Mouse (Mus musculus): ENCODE data around the gene Ust.

DNA sequence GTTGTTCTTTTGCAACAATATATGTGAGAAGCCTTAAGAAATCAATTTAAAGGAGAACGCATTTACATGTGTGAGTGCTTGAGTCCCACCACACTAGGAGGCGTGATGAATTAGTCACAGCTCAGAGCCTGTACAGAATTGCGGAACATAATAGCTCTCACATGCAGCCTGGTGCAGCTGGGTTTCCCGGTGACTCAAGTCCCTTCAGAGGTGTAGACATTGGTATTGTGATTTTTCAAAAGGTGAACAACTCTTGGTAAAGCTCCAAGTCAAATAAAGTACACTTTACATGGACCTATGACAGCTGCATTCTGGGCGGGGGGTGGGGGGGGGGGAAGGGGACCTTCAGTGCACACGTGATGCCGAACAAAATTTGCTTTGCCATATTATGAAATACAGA, 344.4 kb downstream of the Ust start:
- TF ChIP-seq POLR2A (IDR thresholded peaks at IDR 0.05; ENCODE audit: low read depth, low read length) = no peak
- TF ChIP-seq CTCF (IDR thresholded peaks at IDR 0.05; ENCODE audit: borderline replicate concordance, insufficient read depth, low read length) = no peak
